Mouse (Mus musculus) E14TG2a.4 (cell line): Measurements from ENCODE around the gene Clrn1.

Experiments
- CTCF ChIP-seq: conservative IDR thresholded peaks from 2 replicates; pipeline ENCODE4 v1.5.1; 2014; ENCODE audit warnings: low read length
- POU5F1 ChIP-seq: IDR thresholded peaks from 2 replicates; pipeline ENCODE4 v1.6.1; 2014; ENCODE audit warnings: low read length, borderline replicate concordance

GRCm38 (mm10) chr3:58882878-58883510 lies 2.1 kb downstream of the Clrn1 start:
- TF ChIP-seq CTCF (no peak), POU5F1 (no peak)
